Mouse (Mus musculus) heart, embryonic 12.5 days (tissue): ENCODE measurements at regions not wholly inside any gene's neighbourhood (a gene's known extent, or its start where the extent isn't known, plus 50 kb on each side); places are given as distances from the start of the nearest gene placed in this dataset.

Experiments
- ATAC-seq: fragments of 200-750 bp; cut with Nextera tagmentation; 2 replicates; pipeline ENCODE4 v1.8.0; 2017; ENCODE audit warnings: moderate TSS enrichment, moderate library complexity; ENCODE audit not compliant: insufficient number of reproducible peaks, low FRiP score
- H3K27ac ChIP-seq: fragments of 300-500 bp; sonication (generic); 2 replicates; pipeline ENCODE4 v1.5.1; 2016; ENCODE audit warnings: mild to moderate bottlenecking, moderate library complexity; ENCODE audit not compliant: poor library complexity, severe bottlenecking
- H3K27me3 ChIP-seq: fragments of 300-500 bp; sonication (generic); replicated peaks from 2 replicates; pipeline ENCODE4 v1.6.1; 2016; ENCODE audit warnings: mild to moderate bottlenecking, moderate library complexity
- H3K36me3 ChIP-seq: fragments of 300-500 bp; sonication (generic); 2 replicates; pipeline ENCODE4 v1.6.1; 2016; ENCODE audit warnings: mild to moderate bottlenecking, moderate library complexity
- H3K4me1 ChIP-seq: fragments of 300-500 bp; sonication (generic); replicated peaks from 2 replicates; pipeline ENCODE4 v1.6.1; 2016; ENCODE audit warnings: mild to moderate bottlenecking
- H3K4me2 ChIP-seq: fragments of 300-500 bp; sonication (generic); 2 replicates; pipeline ENCODE4 v1.6.1; 2016; ENCODE audit warnings: mild to moderate bottlenecking, moderate library complexity
- H3K4me3 ChIP-seq: fragments of 300-500 bp; sonication (generic); 2 replicates; pipeline ENCODE4 v1.5.1; 2016; ENCODE audit warnings: mild to moderate bottlenecking
- H3K9ac ChIP-seq: fragments of 300-500 bp; sonication (generic); 2 replicates; pipeline ENCODE4 v1.6.1; 2016; ENCODE audit warnings: mild to moderate bottlenecking, moderate library complexity
- H3K9me3 ChIP-seq: fragments of 300-500 bp; sonication (generic); replicated peaks from 2 replicates; pipeline ENCODE4 v1.6.1; 2016; ENCODE audit warnings: mild to moderate bottlenecking, moderate library complexity
- WGBS: fragments of 180-500 bp; shearing (Covaris S2); methylation state at CpG from one replicate; pipeline ENCODE4 v1.1.7; 2016; 5-methylcytosine and 5-hydroxymethylcytosine counted together

DNA sequence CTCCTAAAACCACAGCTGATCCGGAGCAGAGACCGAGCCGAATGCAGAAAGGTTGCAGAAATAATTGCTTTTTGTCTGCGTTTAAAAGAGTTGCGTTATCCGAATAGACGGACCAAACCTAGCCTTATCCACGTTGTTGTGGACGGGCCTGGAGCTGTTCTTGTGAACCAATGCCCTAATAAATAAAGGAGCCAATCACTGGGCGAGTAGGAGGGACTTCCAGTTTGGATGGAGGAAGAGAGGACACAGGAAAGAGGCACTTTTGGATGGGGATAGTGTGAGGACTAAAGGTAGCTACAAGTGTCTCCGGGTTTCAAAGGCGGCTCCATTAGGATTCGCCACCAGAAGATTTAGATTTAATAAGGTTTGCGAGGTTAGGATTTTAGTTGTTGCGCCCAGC lies 69.4 kb upstream of the Arid2 start:
- Histone ChIP-seq H3K36me3 (no peaks in the 10 kb centered on the region), H3K4me3 (no peak overlapping the region), H3K4me1 (0 out of 2 replicates have a peak, but pooled peaks cover 3% of the 10 kb centered on the region), H3K27me3 (no peaks in the 10 kb centered on the region), H3K4me2 (no peak overlapping the region), H3K9me3 (no peaks in the 10 kb centered on the region), H3K9ac (no peak overlapping the region), H3K27ac (no peak overlapping the region)
- 88% methylated on average over 15 of the region's 15 CpGs for WGBS
- no peak for ATAC-seq

DNA sequence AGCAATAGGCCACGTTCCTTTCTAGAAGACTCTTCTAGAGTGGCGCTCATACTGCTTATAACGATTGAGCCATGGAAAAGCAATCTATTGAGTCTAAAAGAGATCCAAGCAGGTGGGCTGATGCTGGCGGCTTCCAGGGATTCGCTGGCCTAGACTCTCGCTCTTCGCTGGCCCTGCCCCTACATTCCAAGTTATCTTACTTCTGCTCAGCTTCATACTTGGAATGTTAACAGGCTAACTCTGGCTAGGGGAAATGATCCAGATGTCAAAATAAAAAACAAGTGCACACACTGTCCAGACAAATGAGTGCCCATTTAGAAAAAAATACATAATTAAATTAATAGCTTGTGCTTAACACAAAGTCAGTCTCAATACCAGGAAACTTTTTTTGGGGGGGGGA lies 67.6 kb upstream of the Arid2 start:
- H3K4me1 ChIP-seq, result 0 out of 2 replicates have a peak, but pooled peaks cover 3% of the 10 kb centered on the region
- no peak overlapping the region for H3K4me3 ChIP-seq
- 58% methylated on average over 7 of the region's 7 CpGs for WGBS
- H3K36me3 ChIP-seq, result no peaks in the 10 kb centered on the region
- no peak overlapping the region for H3K4me2 ChIP-seq
- no peaks in the 10 kb centered on the region for H3K27me3 ChIP-seq
- no peak for ATAC-seq
- H3K9ac ChIP-seq, result no peak overlapping the region
- H3K9me3 ChIP-seq, result no peaks in the 10 kb centered on the region
- H3K27ac ChIP-seq, result no peak overlapping the region

DNA sequence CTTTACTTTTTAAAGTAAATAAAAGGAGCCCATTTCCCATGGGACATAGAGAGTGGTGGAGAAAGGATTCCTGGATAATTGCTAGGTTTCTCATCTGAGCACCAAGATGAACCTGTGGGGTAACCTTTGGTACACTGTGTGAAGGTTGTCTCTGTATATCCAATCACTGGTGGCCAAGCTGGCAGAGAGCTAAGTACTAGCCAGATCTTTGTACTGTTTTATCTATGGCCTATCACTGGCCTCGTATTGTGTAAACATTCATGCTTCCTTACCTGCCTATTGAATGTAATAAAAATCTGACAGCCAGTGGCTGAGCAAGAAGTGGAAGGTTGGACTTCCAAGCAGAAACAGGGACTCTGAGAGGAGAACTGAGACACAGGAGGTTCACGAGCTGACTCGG lies 55.3 kb upstream of the Arid2 start:
- no peak for ATAC-seq
- H3K4me1 ChIP-seq, result no peaks in the 10 kb centered on the region
- 76% methylated on average over 3 of the region's 3 CpGs for WGBS

DNA sequence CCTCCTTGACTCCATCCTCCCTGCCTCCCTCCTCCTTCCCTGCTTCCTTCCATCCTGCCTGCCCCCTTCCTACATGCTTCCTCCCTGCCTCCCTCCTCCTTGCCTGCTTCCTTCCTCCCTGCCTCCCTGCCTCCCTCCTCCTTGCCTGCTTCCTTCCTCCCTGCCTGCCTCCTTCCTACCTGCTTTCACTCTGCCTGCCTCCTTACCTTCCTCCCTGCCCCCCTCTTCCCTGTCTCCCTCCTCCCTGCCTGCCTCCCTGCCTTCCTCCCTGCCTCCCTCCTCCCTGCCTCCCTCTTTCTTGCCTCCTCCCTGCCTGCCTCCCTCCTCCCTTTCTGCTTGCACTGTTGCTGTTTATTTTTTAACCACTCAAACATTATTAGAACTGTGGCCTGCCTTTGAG lies 54.2 kb upstream of the Arid2 start:
- no peaks in the 10 kb centered on the region for H3K4me1 ChIP-seq
- H3K36me3 ChIP-seq, result no peaks in the 10 kb centered on the region
- no peak for ATAC-seq
- H3K4me3 ChIP-seq, result no peak overlapping the region
- no peak overlapping the region for H3K4me2 ChIP-seq
- no peaks in the 10 kb centered on the region for H3K27me3 ChIP-seq
- H3K9me3 ChIP-seq, result no peaks in the 10 kb centered on the region; the same call in 1 of the 2 replicates
- no peak overlapping the region for H3K9ac ChIP-seq
- no peak overlapping the region for H3K27ac ChIP-seq

More for the DNA sequence above, 55.3 kb upstream of the Arid2 start:
- no peaks in the 10 kb centered on the region for H3K27me3 ChIP-seq
- H3K4me3 ChIP-seq, result no peak overlapping the region
- no peaks in the 10 kb centered on the region; the same call in 1 of the 2 replicates for H3K9me3 ChIP-seq
- H3K4me2 ChIP-seq, result no peak overlapping the region
- no peak overlapping the region for H3K27ac ChIP-seq
- H3K36me3 ChIP-seq, result no peaks in the 10 kb centered on the region
- H3K9ac ChIP-seq, result no peak overlapping the region

DNA sequence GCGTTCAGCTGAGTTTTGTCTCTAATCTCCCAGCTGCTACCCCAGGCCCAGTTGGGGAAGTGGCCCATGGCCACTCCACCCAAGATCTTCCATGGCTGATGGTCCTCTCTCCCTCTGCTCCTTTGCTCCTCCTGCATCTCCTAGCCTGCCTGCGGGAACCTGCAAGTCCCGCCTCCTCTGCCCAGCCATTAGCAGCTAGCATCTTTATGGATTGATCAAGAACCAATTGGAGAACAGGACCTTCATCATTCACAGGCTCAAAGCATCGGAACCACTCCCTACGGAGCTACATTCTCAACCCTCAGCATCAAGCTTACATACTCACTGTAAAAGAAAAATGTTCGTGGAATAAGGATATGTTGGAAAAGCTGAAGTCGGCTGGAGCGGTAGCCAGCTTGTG lies 52.5 kb upstream of the Arid2 start:
- Histone ChIP-seq H3K27me3 (no peaks in the 10 kb centered on the region), H3K4me3 (no peak overlapping the region), H3K36me3 (no peaks in the 10 kb centered on the region), H3K9me3 (no peaks in the 10 kb centered on the region), H3K9ac (no peak overlapping the region), H3K27ac (no peak overlapping the region), H3K4me1 (no peaks in the 10 kb centered on the region), H3K4me2 (no peak overlapping the region)
- no peak for ATAC-seq
- 60% methylated on average over 8 of the region's 8 CpGs for WGBS
